Mouse (Mus musculus) neural tube, embryonic 14.5 days (tissue): Measurements from ENCODE around the gene Ppargc1a. TPM values are rescaled to one million over a fixed set of nuclear protein-coding genes. Genes with fewer than 3 reads are reported as not detected.

Experiments used
- ATAC-seq: fragments of 200-750 bp; cut with Nextera tagmentation; 2 replicates; pipeline ENCODE4 v1.8.0; 2017; ENCODE audit warnings: low read depth, mild to moderate bottlenecking, moderate TSS enrichment, moderate library complexity
- H3K27ac ChIP-seq: fragments of 300-500 bp; sonication (generic); 2 replicates; pipeline ENCODE4 v1.5.1; 2014; ENCODE audit warnings: low read depth, mild to moderate bottlenecking, control low read depth, low read length, moderate library complexity, mixed read lengths
- H3K27me3 ChIP-seq: fragments of 300-500 bp; sonication (generic); 2 replicates; pipeline ENCODE4 v1.6.1; 2014; ENCODE audit warnings: low read length; ENCODE audit not compliant: control insufficient read depth, insufficient read depth
- H3K36me3 ChIP-seq: fragments of 300-500 bp; sonication (generic); 2 replicates; pipeline ENCODE4 v1.6.1; 2014; ENCODE audit warnings: low read length, mixed read lengths; ENCODE audit not compliant: control insufficient read depth, insufficient read depth
- H3K4me1 ChIP-seq: fragments of 300-500 bp; sonication (generic); 2 replicates; pipeline ENCODE4 v1.6.1; 2014; ENCODE audit warnings: low read length; ENCODE audit not compliant: control insufficient read depth, insufficient read depth
- H3K4me2 ChIP-seq: fragments of 300-500 bp; sonication (generic); 2 replicates; pipeline ENCODE4 v1.6.1; 2014; ENCODE audit warnings: mild to moderate bottlenecking, low read depth, low read length, control low read depth
- H3K4me3 ChIP-seq: fragments of 300-500 bp; sonication (generic); 2 replicates; pipeline ENCODE4 v1.5.1; 2014; ENCODE audit warnings: low read depth, low read length, control low read depth, mixed read lengths
- H3K9ac ChIP-seq: fragments of 300-500 bp; sonication (generic); replicated peaks from 2 replicates; pipeline ENCODE4 v1.6.1; 2014; ENCODE audit warnings: low read depth, mild to moderate bottlenecking, control low read depth, low read length, mixed read lengths
- H3K9me3 ChIP-seq: fragments of 300-500 bp; sonication (generic); 2 replicates; pipeline ENCODE4 v1.6.1; 2016; ENCODE audit warnings: low read length; ENCODE audit not compliant: control insufficient read depth
- WGBS: fragments of 180-500 bp; shearing (Covaris S2); extraction: QIAGEN DNeasy Blood & Tissue Kit; methylation state at CpG from one replicate; pipeline ENCODE4 v1.1.7; 2014; 5-methylcytosine and 5-hydroxymethylcytosine counted together
- polyA plus RNA-seq: library from polyadenylated mRNA; unstranded; fragments of >200 nt; fragmentation: Nextera tagmentation; extraction: Ambion mirVana; gene quantifications from 2 replicates; pipeline ENCODE4 v1.2.1, GENCODE M21; 2014

Gene Ppargc1a
- polyA plus RNA-seq, 1 experiment from 2014 or later, result 23.3 TPM

- Histone ChIP-seq H3K4me3 (no peak overlapping the region), H3K36me3 (no peaks in the 10 kb centered on the region), H3K4me2 (no peak overlapping the region), H3K9me3 (no peaks in the 10 kb centered on the region), H3K27me3 (no peaks in the 10 kb centered on the region), H3K4me1 (peaks cover 4% of the 10 kb centered on the region; the same call in 1 of the 2 replicates), H3K27ac (no peak overlapping the region), H3K9ac (no peak overlapping the region)
- no peak for ATAC-seq
- WGBS, result 81% methylated on average over 7 of the region's 7 CpGs
Observed at GRCm38 (mm10) chr5:51545133-51546049, 22.1 kb downstream of the Ppargc1a start.

- H3K4me1 ChIP-seq, result peaks cover 4% of the 10 kb centered on the region; the same call in 1 of the 2 replicates
- 28% methylated on average over 8 of the region's 8 CpGs for WGBS
- ATAC-seq, result no peak
- no peaks in the 10 kb centered on the region for H3K9me3 ChIP-seq
- no peak overlapping the region for H3K4me2 ChIP-seq
- no peaks in the 10 kb centered on the region for H3K27me3 ChIP-seq
- no peak overlapping the region for H3K27ac ChIP-seq
- no peak overlapping the region for H3K4me3 ChIP-seq
- H3K36me3 ChIP-seq, result no peaks in the 10 kb centered on the region
- H3K9ac ChIP-seq, result no peak overlapping the region
Observed at GRCm38 (mm10) chr5:51544141-51544735, 23.3 kb downstream of the Ppargc1a start.

- H3K9ac ChIP-seq, result no peak overlapping the region
- no peak overlapping the region for H3K4me2 ChIP-seq
- WGBS, result 87% methylated on average over 3 of the region's 3 CpGs
- H3K9me3 ChIP-seq, result no peaks in the 10 kb centered on the region
- H3K36me3 ChIP-seq, result no peaks in the 10 kb centered on the region
- no peak overlapping the region for H3K27ac ChIP-seq
- H3K4me1 ChIP-seq, result peaks cover 4% of the 10 kb centered on the region; the same call in 1 of the 2 replicates
- no peak for ATAC-seq
- H3K4me3 ChIP-seq, result no peak overlapping the region
- no peaks in the 10 kb centered on the region for H3K27me3 ChIP-seq
Observed at GRCm38 (mm10) chr5:51541557-51541956, 26.0 kb downstream of the Ppargc1a start.

- Histone ChIP-seq H3K9me3 (no peaks in the 10 kb centered on the region), H3K4me2 (no peak overlapping the region), H3K27ac (no peak overlapping the region), H3K4me3 (no peak overlapping the region), H3K4me1 (peaks cover 4% of the 10 kb centered on the region; the same call in 1 of the 2 replicates), H3K36me3 (no peaks in the 10 kb centered on the region), H3K9ac (no peak overlapping the region), H3K27me3 (no peaks in the 10 kb centered on the region)
- 69% methylated on average over 4 of the region's 4 CpGs for WGBS
- ATAC-seq, result no peak
Observed at GRCm38 (mm10) chr5:51540816-51541215, 26.7 kb downstream of the Ppargc1a start.

GRCm38 (mm10) chr5:51539563-51539962 is 28.0 kb downstream of the Ppargc1a start:
- H3K9ac ChIP-seq, result no peak overlapping the region
- H3K36me3 ChIP-seq, result no peaks in the 10 kb centered on the region
- no peaks in the 10 kb centered on the region for H3K9me3 ChIP-seq
- no peak for ATAC-seq
- no peak overlapping the region for H3K4me2 ChIP-seq
- H3K4me3 ChIP-seq, result no peak overlapping the region
- H3K27me3 ChIP-seq, result no peaks in the 10 kb centered on the region
- no peak overlapping the region for H3K27ac ChIP-seq
- H3K4me1 ChIP-seq, result peaks cover 4% of the 10 kb centered on the region; the same call in 1 of the 2 replicates

- Histone ChIP-seq H3K27me3 (no peaks in the 10 kb centered on the region), H3K27ac (no peak overlapping the region), H3K4me1 (no peaks in the 10 kb centered on the region), H3K9me3 (no peaks in the 10 kb centered on the region), H3K4me3 (no peak overlapping the region), H3K4me2 (no peak overlapping the region), H3K36me3 (no peaks in the 10 kb centered on the region), H3K9ac (no peak overlapping the region)
- ATAC-seq, result no peak
- 68% methylated on average over 6 of the region's 6 CpGs for WGBS
Observed at GRCm38 (mm10) chr5:51538319-51538718, 29.2 kb downstream of the Ppargc1a start.

- H3K36me3 ChIP-seq, result no peaks in the 10 kb centered on the region
- no peak overlapping the region for H3K9ac ChIP-seq
- H3K4me2 ChIP-seq, result no peak overlapping the region
- H3K27ac ChIP-seq, result no peak overlapping the region
- no peak for ATAC-seq
- no peaks in the 10 kb centered on the region for H3K9me3 ChIP-seq
- H3K27me3 ChIP-seq, result no peaks in the 10 kb centered on the region
- no peak overlapping the region for H3K4me3 ChIP-seq
- no peaks in the 10 kb centered on the region for H3K4me1 ChIP-seq
Observed at GRCm38 (mm10) chr5:51537646-51538030, 29.9 kb downstream of the Ppargc1a start.

GRCm38 (mm10) chr5:51537009-51537645 is 30.4 kb downstream of the Ppargc1a start:
- H3K9me3 ChIP-seq, result no peaks in the 10 kb centered on the region
- H3K9ac ChIP-seq, result no peak overlapping the region
- no peaks in the 10 kb centered on the region for H3K36me3 ChIP-seq
- no peak overlapping the region for H3K27ac ChIP-seq
- ATAC-seq, result no peak
- WGBS, result 73% methylated on average over 7 of the region's 7 CpGs
- H3K4me1 ChIP-seq, result no peaks in the 10 kb centered on the region
- H3K4me2 ChIP-seq, result no peak overlapping the region
- no peaks in the 10 kb centered on the region for H3K27me3 ChIP-seq
- no peak overlapping the region for H3K4me3 ChIP-seq

GRCm38 (mm10) chr5:51534456-51534855 is 33.1 kb downstream of the Ppargc1a start:
- no peak overlapping the region for H3K27ac ChIP-seq
- no peak overlapping the region for H3K4me2 ChIP-seq
- no peaks in the 10 kb centered on the region for H3K27me3 ChIP-seq
- no peaks in the 10 kb centered on the region for H3K4me1 ChIP-seq
- no peak overlapping the region for H3K9ac ChIP-seq
- H3K36me3 ChIP-seq, result no peaks in the 10 kb centered on the region
- 88% methylated on average over 1 of the region's 1 CpGs for WGBS
- no peaks in the 10 kb centered on the region for H3K9me3 ChIP-seq
- no peak overlapping the region for H3K4me3 ChIP-seq
- ATAC-seq, result no peak
